12 mouse cellular contexts compared by ENCODE assay signal in the genomic region with DNA sequence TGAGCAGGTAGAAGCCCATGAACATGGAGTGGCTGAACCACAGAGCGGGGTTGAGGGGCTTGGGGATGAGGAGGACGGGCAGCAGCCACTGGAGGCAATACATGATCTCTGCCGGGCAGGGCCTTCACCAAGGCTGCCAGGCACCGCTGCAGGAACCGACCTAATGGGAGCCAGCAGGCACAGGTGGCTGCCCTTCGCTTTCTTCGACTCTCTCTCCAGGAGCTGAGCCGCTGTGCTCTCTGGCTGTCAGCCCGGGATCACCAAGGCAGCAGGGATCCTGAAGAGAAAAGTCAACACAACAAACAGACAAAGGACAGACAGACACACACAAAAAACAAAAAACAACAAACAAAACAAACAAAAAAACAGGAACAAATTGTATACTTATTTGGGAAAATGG. TPM values are rescaled to one million over a fixed set of nuclear protein-coding genes. Genes with fewer than 3 reads are reported as not detected.
DNase-seq lines count a peak whose midpoint lies in the region.
"Had no signal": no experiment of that assay in that cellular context is flagged by ENCODE, and none has a peak within 500 bp of the region (broad histone marks: within the 10 kb centered on the region; RNA-seq: fewer than 3 reads in every experiment).

No protein-coding gene starts in this region.

- peak; percentile 56 for DNase-seq in gastrocnemius, adult 18-20 months (ENCODE audit: low spot score)
- no peak for DNase-seq in gastrocnemius, postnatal 4 days (ENCODE audit: low spot score in 2 of 2)
- peak; percentile 59 for DNase-seq in brain, adult 2 months (ENCODE audit: low read depth, low spot score)
- DNase-seq in cerebellum, adult 8-10 months = peak; percentile 55
- DNase-seq in gastrocnemius, postnatal 14 days = peak; percentile 52
- no peak for DNase-seq in kidney, postnatal 14 days
- DNase-seq in c-Kit-positive CD71-positive TER-119-positive erythroid progenitor cells, embryonic 14.5 days (ENCODE audit: low spot score) = no peak
- DNase-seq in kidney, postnatal 25 days = no peak
- DNase-seq: heart, postnatal 10 days; lung, postnatal 36 days; right cerebral cortex, postnatal 25 days; thymus, adult 18-20 months had no signal

- intact Hi-C loops in gastrocnemius, postnatal 14 days (cut with DNase I; ENCODE audit: low total_unique reads) = no loop called here

RNA-seq across cellular contexts. Expression of gene Nnat, which starts 1.8 kb away (rescaled TPM):
- 10 to 100 TPM in 1 of 2 experiments, 1 to 10 TPM in 1; 1.6 to 16.4 TPM for total RNA-seq in gastrocnemius, adult 18-20 months (2021)
- total RNA-seq in gastrocnemius, postnatal 4 days (2021) = 10 to 100 TPM; 20.2 to 41.1 TPM
- 1 to 10 TPM; 1.4 to 5.4 TPM for total RNA-seq in gastrocnemius, postnatal 14 days (2021)

RNA-seq across cellular contexts. Expression of gene Blcap, which starts 13.0 kb away (rescaled TPM):
- total RNA-seq in gastrocnemius, adult 18-20 months (2021) = 10 to 100 TPM; 28.0 to 36.7 TPM
- total RNA-seq in gastrocnemius, postnatal 4 days (2021) = 10 to 100 TPM; 41.0 to 43.3 TPM
- total RNA-seq in gastrocnemius, postnatal 14 days (2021) = 10 to 100 TPM; 15.8 to 16.7 TPM

Comparison
In these comparisons a context has a peak if more than half of its experiments do, and no peak if none do; other contexts are left out.
1. DNase-seq: peak in gastrocnemius, adult 18-20 months (single experiment), brain, adult 2 months (single experiment), cerebellum, adult 8-10 months (single experiment) and gastrocnemius, postnatal 14 days (single experiment); none in gastrocnemius, postnatal 4 days (0 of 2), kidney, postnatal 14 days (single experiment), c-Kit-positive CD71-positive TER-119-positive erythroid progenitor cells, embryonic 14.5 days (single experiment) and kidney, postnatal 25 days (0 of 2).